Mouse (Mus musculus) embryo, embryonic 10.5 days (tissue): ENCODE data around the gene Slc25a34.
A peak's percentile ranks its signal among the peaks of the same experiment; 100 is the strongest.

Source experiments
- DNase-seq: peaks from one replicate; pipeline ENCODE4 v3.0.0-alpha.2; 2015; ENCODE audit warnings: low spot score

Slc25a34 gene

DNA sequence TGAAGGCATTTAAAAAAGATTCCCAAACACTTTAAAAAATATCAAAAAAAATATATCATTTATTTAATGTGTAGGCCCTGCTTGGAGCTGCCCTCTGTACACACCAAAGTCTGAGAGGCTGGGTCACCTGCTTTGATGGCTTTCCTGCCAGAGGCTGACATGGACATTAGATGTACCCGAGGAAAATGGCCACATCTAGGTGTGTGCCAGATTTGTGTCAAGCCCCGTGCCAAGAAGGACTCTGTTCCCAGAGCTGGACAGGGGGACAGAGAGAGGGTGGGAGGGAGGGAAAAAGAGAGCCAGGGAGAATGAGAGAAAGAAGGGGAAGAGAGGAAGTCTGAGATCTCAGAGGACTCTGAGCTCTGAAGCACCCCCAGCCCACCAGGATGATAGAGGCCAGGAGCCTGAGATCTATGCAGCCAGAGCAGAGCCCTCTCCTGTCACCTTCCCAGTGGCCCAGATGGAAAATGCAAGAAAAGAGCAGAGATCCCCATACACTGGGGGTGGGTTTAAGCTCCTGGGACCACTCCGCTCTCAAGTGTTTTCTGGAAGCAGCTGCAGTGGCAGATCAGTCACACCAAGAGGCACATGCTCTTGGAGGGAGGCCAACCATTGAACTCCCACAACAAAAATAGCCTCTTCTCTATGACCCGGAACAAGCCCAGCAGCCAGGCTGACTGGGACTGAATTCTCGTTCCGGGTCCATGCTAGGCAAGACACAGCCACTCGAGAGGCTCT lies 19.7 kb upstream of the Slc25a34 start:
- DNase-seq = peak; percentile 11

DNA sequence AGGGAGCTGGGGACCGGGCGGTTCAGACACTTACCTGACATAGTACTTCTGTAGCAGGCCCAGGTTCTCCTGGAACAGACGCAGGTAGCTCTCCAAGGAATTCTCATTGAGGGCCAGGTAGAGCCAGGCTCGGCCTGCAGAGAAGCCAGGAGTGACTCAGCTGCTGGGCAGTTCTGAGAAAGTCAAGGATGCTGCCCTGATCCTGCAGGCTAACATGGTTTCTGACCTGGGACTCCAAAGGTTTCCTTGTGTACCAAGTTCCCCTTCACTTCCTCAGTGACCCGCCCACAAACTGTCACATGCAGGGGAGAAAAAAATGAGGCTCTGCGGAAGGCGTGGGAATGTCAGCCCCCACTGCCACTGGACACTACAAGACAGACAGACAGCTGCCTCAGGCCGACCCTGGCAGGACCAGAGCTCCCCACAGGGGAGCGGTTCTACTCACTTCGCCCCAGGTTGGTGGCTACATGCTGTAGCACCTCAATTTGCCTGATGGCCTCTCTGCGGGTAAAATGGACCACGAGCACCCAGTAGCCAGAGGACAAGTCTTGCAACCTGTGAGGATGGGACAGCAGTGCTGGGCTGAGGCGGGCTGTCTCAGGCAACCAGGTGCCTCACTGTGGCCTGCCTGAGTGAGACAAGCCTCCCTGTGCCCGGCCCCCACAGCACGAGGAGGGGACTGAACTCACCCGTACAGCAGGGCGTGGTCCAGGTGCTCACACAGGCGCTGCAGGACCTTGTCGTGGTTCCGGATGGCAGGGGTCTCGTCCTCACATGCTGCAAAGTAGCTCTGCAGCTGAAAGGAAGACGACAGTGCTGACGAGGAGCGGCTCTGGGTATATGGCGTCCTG lies 18.6 kb upstream of the Slc25a34 start:
- DNase-seq = no peak

DNA sequence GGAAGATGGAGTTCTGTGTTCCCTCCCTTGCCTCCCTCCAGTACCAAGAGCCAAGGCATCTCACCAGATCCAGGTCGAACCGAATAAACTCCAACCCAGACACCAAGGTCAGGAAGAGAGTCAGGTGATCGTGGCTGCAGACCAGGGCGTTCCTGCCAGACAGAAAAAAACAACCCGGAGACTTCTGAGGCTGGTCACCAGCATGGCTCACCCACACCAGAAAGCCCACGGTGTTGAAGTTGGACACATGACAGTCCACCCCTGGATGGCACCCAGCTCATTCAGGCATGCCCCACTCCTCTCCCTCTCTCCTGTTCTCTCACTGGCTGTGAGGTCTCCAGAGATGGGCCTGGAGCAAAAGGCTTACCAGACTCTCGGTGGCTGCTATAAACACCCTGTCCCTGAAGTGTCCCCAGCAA lies 17.7 kb upstream of the Slc25a34 start:
- no peak for DNase-seq

DNA sequence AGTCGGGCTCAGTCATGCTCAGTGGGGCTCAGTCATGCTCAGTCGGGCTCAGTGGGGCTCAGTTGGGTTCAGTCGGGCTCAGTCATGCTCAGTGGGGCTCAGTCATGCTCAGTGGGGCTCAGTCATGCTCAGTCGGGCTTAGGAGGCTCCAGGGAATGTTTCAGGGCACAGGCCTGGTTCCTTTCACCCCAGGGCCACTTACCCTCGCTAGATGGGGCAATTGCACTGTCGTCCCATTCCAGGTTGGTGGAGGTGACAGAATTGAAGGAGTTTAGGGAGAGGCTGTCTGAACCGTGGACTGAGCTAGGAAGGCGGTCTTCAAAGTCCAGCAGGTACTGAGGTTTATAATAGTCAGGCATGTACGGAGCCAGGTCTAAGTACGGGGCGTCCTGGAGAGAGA lies 15.9 kb upstream of the Slc25a34 start:
- DNase-seq = no peak

DNA sequence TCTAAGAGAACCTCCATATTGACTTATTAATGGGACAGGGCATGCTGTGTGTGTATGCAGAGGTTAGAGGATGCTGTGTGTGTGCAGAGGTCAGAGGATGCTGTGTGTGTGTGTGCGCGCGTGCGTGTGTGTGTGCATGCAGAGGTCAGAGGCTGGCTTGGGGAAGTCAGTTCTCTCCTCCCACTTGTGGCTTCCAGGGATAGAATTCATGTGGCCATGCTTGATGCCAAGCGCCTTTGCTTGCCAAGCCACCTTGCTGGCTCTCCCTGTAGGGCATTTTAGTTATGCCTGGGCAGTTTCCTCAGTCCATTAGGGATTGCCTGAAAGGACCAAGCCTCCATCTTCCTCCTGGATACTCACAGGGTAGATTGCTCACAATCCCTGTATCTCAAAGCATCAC lies 13.1 kb upstream of the Slc25a34 start:
- no peak for DNase-seq

DNA sequence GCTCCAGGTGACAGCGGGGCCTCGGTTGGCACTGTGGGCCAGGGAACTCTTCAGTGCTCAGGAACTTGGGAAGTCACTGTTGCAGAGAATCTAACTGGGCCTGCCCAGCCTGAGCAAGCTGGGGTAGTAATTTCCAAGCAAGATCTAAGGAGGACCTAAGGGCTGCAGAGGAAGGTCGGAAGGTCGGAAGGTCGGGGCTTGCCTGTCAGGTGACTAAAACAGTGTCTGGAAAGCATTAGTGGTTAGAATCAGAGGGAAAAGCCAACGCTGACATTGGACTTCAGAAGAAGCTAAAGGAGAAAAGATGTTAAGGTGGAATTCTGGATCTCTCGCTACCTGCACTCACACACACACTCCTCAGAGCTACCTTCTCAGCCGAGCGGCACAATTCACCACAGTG lies 12.4 kb upstream of the Slc25a34 start:
- DNase-seq = peak; percentile 66

DNA sequence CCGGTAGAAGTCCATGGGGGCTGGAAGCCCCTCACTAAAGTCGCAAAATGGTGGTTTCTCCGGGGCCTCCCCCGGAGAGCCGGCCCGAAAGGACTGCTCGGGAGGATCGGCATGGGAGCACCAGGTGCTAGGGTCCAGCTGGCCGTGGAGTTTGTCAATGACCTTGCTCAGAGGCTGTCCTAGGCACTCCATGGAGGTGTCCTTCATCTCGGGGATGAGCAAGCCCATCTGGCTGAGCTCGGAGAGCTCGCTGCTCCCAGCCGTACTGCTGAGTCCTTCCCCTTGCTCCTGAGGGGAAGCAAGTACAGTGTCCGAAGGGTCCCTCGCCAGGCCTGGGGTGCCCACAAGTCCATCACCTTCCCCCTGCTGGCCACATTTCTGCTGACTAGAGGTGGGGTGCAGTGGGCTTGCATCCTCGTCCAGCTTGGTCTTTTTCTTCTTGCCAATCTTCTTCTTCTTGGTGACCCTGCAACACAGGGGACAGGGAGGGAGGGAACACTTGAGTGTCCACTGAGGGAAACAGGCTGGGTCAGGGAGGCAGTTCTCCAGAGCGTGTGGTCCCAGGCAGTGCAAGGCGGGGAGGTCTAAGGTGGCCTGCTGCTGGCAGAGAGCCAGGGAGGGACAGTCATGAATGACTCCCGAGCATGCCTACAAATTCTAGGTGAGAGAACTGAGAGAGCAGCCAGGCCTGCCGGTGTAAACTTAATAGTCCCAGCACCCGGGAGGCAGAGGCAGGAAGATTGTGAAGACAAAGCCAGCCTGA lies 8.7 kb upstream of the Slc25a34 start:
- DNase-seq = no peak

DNA sequence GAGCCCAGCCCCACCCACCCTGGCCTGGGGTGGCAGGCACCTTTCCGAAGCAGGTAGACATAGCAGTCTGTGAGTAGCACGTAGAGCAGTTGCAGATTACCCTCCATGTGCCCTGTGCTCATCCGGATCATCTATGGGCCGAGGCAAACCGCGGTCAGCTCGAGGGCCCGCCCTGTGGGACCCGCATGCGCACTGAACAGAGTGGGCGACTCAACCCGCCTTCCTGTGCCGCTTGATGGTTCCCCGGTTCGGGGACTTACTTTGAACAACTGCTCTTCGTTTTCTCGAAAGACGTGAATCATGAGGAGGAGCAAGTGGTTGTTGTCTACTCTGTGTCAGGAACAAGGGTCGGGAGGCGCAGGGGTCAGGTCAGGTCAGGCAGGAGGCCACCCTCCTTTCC lies 7.6 kb upstream of the Slc25a34 start:
- DNase-seq = no peak

DNA sequence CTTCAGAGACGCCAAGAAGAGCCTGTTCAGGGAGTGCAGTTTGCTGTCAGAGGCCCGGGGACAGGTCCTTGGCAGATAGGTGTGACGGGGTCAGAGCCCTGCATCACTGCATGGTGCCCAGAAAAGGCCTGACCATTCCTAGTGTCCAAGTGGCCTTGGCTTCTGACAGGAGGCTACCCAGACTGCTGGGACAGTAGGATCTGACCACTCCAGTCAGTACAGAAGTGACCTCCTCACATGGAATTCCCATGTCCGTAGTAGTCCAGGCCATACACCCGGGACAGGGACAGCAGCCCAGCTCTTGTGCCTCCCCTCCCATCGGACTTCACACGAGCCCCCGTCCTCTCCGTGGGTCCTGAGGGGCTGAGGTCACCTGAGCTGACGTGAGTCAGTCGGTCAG lies 6.4 kb upstream of the Slc25a34 start:
- DNase-seq = no peak

DNA sequence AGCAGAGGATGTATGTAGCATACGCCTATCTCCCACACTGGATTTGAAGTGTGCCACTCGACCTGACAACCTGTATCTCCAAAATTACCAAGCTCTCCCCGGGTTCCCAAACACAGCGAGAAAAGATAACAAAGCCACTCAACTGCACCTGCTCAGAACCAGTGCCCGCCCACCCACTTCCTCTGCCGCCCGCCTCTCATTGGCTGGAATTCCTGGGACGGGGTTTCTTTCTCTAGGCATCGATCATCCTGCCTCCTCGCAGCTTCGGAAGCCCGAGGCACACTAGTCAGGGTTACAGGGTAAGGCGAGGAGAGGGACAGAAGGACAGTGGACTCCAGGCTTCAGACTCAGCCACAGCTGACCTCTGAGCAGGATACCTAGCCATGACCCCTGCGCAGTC lies 5.0 kb upstream of the Slc25a34 start:
- DNase-seq = no peak

DNA sequence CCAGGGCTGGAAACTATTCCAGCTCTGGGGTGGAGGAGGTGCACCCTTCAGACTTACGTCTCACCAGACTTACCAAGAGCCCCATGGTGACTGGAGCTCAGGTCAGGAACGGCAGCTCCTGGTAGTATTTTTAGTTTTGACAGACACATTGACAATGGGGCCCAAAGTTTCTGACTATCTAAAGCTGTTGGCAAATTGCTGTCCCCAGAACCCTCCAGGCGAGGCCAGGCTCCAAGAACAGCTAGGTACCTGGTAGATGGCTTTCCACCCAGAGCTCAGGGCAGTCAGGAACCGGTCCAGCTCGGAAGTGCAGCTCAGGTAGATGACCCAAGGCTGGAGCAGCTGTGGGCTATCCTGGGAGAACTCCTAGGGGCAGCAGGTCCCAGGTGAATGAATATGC lies 3.9 kb upstream of the Slc25a34 start:
- DNase-seq = no peak

DNA sequence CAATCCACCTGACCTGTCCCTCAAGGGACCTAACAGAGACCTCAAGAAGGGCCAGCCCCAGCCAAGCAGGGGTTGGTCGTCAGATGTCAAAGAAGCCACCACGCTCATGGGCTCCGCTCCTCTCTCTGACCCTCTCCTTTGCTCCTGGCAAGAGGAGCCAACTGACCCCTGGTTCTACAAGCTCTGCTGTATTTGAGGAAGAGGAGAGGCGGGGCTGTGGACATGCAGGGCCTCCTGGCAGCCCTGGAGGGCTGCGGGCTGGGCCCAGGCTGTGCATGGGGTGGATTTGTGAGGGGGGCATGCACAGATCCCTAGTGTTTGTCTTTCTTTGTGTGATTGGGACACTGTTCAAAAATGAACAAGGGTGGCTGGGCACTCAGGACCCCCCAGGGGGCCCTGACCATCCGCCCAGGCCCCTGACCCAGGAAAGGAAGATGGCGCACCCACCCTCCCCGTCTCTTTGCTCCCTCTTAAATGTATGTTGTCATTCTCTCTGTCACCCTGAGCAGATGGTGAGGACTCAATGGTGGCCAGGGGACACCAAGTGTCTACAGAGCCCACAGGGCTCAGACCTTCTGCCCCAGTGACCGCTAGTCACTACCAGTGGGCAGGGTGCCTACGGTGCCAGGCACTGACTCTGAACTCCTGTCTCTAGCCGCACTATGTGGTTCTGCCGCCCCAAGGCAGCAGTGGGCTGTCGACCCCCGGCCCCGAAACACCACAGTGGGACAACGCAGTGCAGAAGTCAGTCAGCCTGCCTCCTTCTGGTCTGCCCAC lies 2.3 kb upstream of the Slc25a34 start:
- DNase-seq = no peak

DNA sequence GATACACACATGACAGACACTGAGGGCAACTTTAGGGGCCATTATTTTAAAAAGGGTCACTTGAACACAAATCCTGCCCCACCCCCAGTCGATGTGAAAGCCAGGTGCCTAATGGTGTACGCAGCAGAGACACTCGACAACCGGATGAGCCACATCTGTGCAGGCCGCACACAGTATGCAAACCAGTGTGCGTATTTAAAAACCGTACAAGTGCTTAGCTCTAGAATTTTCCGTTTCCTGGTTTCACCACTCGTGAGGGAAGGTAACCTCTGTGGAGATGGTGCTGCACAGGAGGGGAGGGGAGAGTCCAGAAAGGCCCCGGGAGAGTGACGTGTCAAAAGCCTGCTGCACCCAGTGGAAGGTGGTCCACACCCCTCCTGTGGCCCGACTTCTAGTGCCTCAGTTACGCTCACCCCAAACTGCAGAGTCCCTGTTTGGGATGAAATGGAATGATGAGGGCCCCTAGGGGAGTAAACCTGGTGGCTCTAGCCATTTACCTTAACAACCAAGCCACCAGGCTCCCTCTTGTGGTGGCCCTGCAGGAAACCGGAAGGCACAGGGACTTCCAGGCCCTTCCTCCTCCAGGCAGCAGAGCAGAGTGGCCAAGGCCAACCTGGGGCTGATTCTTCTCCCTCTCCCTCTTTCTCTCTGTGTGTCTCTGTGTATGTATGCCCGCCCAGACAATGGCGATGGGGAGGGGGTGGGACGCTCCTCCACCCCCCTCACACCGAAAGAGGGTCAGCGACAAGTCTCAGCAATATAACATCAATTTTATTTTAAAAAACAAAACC lies 1.6 kb upstream of the Slc25a34 start:
- DNase-seq = peak; percentile 47

DNA sequence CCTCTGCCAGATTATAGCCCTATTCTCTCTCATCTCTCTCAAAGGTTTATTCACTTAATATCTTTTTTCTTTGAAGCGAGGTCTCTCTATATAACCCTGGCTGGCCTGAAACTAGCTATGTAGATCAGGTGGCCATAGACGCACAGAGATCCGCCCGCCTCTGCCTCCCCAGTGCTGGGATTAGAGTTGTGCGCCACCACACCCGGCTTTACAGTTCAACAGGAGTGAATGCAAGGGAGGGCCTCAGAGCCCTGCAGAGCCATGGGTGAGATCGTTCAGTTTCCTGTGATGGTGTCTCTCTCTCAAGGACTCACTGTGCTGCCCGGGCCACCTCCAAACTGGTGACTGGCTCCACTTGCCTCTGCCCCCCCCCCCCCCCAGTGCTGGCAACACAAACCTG lies 513 bp upstream of the Slc25a34 start:
- DNase-seq = no peak

DNA sequence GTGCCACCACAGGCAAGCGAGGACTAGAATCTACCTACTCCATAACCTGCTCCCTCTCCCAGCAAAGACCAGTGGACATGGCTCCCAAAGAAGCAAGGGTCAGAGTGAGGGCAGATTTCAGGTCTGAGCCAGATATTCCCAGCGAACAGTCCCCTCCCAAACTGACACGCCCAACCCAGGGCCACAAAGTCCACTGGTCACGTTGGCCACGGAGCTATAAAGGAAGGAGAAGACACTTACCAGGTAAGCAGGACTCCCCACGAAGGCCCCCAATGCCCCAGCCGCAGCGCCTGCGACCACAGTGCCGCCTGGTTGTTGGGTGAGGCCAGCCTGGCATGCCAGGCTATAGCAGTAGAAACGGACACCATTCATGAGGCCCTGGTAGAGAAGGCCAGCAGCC lies 584 bp downstream of the Slc25a34 start:
- DNase-seq = no peak

DNA sequence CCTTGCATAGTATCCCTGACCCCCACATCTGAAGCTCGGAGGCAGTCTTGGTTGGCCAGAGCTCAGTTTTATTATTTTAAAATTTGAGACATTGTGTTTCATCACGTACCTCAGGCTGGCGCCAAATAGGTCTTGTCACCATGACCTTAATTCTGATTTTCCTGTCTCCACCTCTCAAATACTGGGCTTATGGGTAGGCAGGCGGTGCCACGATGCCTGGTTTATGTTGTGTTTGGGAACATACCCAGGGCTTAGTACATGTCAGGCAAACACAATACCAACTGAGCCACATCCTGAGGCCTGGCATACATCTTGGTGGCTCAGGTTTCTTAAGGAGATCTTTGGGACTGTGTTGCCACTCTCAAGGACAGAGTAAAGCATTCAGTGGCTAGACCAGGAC lies 1.0 kb downstream of the Slc25a34 start:
- DNase-seq = no peak

DNA sequence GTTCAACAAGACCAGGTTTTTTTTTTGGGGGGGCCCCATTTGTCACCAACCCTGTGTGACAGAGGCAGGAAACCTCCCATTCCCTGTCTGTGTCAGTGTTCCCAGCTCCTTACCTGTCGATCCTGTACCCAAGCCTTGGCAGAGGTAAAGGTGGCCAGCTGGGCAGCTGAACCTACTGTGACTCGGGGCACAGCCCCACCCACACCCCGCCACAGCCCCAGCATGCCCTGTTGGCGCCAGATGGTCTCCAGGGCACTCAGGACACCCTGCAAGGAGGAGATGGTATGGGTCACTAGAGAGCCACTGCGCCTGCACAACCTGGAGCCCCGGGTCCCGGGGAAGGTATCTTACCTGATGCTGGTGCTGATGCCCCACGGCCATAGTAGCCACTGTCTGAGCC lies 1.5 kb downstream of the Slc25a34 start:
- DNase-seq = no peak

DNA sequence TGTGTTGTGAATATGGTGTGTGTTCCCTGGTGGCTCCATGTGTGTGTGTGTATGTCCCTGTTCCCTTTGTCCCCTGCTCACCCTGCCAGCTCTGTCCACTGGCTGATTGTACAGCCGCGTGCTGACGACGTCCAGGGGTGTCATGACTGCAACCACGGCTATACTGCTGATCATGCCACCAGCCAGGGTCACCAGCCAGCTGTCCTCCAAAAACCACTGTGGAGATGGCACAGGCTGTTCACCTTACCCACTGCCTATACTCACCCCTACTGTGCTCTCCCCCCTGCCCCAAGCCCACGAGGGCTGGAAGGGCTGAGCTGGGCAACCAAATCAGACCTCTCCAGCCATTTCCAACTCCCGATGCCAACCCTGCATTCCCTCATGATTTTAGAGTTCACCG lies 2.3 kb downstream of the Slc25a34 start:
- no peak for DNase-seq

DNA sequence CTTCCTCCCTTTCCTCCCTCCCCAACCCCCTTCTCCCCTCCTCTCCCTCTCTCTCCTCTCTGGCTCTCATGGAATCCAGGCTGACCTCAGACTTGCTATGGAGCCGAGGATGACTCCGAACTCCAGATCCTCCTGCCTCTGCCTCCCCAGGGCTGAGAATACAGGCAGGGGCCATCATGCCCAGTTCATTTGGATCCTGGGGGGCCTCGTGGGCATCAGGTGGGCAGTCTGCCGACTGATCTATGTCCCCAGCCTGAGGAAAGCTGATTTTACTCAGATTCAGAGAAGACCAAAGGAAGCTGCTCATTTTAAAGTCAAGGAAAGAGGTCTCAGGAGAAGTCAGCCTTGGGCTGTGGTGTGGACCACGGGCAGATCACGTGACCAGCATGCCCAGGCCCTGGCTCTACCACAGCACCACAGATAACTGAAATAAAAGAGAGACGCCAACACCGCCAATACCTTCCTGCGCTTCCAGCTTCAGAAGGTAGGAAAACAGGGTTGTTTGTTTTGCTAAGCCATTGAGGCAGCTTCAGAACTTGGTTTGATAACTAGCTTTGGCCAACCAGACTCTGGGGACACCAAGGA lies 4.2 kb downstream of the Slc25a34 start:
- DNase-seq = no peak

DNA sequence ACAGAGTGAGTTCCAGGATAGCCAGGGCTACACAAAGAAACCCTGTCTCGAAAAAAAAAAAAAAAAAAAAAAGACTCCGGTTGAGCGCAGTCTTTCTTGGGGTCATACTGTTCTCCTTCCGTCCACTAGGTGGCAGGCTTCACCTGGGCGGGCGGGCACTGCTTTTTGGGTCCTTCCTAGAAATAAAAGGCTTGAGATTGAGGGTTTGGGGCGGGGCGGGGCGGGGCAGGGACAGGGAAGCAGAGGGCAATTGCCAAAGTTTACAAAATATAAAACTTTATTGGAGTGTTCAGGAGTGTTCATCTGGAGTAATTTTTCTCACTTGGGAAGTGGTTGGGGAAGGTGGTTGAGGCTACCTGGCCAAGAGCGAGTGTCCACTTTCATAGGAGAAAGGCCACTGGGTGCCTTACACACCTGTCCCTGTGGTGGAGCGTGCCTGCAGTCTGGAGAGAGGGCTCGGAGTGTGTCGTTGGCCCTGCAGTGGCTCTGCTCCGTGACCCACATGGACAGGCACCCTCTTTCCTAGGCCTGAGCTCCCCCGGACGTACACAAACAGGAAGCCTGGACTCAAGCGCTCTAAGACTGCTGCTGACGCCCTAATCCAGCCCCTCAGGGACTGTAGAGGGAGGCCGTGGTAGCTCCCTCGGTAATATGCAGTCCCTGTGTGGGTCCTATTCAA lies 4.9 kb downstream of the Slc25a34 start, which contains the start of gene Tmem82:
Tmem82 (minus strand) TSS at position 69 of the 679 bp plus-strand sequence.
- DNase-seq = peak; percentile 68
